In the genomic region with DNA sequence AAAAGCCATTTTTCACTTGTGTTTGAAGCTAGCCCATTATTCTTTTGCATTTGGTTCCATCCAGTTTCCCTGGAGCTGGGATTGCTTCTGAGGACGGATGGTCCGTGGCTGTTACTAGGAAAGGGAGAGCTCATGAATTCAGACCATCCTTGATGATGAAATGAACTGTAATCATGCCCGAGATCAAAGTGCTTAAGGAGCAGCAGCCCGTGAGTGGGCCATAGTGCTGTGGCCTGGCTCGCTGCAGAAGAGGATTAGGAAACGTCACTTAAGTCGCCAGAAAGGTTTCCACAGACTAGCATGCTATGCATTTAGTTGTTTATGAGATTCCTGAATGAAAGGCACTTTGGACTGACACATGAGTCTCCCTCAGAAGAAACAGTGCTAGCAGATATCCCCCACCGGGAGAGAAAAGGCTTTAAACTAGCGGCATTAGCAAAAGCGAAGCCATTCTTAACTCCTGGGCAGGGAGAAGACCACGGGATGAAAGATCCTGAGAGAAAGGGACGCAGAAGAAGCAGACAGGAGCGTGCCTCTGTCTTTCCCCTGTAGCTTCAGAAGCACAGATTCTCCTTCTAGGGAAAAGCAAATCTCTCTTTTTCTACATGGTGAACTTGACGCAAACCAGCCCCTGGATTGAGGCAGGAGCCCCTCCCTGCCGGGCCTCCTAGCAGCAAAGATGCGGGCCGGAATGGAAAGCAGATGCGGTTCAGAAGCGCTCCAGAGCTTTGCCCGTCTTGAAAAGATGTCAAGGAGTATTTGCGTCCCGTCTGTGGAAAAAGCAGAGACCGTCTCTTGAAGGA, we compare ENCODE assay signal across 9 mouse cellular contexts.
DNase-seq lines count a peak whose midpoint lies in the region; ATAC-seq and TF ChIP-seq lines count a peak whose summit lies in the region.
"Had no signal": no experiment of that assay in that cellular context is flagged by ENCODE, and none has a peak within 500 bp of the region (broad histone marks: within the 10 kb centered on the region; RNA-seq: fewer than 3 reads in every experiment).

No protein-coding gene starts in this region.

- no peak for ATAC-seq in lung, embryonic 16.5 days (ENCODE audit: low read depth)
- ATAC-seq in forebrain, postnatal 0 days, result peak; percentile 12; the same call in 1 of the 2 replicates
- peak; percentile 62 for ATAC-seq in midbrain, embryonic 11.5 days (ENCODE audit: low FRiP score)

- no peaks in the 10 kb centered on the region for H3K36me3 ChIP-seq in lung, embryonic 16.5 days (ENCODE audit: control insufficient read depth, insufficient read depth, low read length)
- H3K36me3 ChIP-seq in forebrain, postnatal 0 days (ENCODE audit: insufficient read depth), result no peaks in the 10 kb centered on the region
- no peaks in the 10 kb centered on the region for H3K36me3 ChIP-seq in midbrain, embryonic 11.5 days (ENCODE audit: control insufficient read depth, insufficient read depth, low read length)
- H3K36me3 ChIP-seq: liver, embryonic 15.5 days had no signal

- H3K4me2 ChIP-seq in lung, embryonic 16.5 days (ENCODE audit: low read depth, low read length), result peak overlapping the region; percentile 32
- peak overlapping the region; percentile 37 for H3K4me2 ChIP-seq in forebrain, postnatal 0 days (ENCODE audit: low read depth)
- H3K4me2 ChIP-seq in midbrain, embryonic 11.5 days, result peak overlapping the region; percentile 40
- H3K4me2 ChIP-seq: liver, embryonic 15.5 days had no signal

- H3K4me3 ChIP-seq in lung, embryonic 16.5 days (ENCODE audit: low read length), result no peak overlapping the region
- H3K4me3 ChIP-seq in forebrain, postnatal 0 days (ENCODE audit: low read depth, low read length), result peak overlapping the region; percentile 14; the same call in 1 of the 2 replicates
- peak overlapping the region; percentile 17; the same call in 1 of the 2 replicates for H3K4me3 ChIP-seq in midbrain, embryonic 11.5 days (ENCODE audit: low read depth, low read length)
- H3K4me3 ChIP-seq: liver, embryonic 15.5 days had no signal

- no peak overlapping the region for H3K9ac ChIP-seq in lung, embryonic 16.5 days (ENCODE audit: low read length)
- H3K9ac ChIP-seq in forebrain, postnatal 0 days, result peak overlapping the region; percentile 14; the same call in 1 of the 2 replicates
- peak overlapping the region; percentile 37; the same call in 1 of the 2 replicates for H3K9ac ChIP-seq in midbrain, embryonic 11.5 days (ENCODE audit: low read length)
- H3K9ac ChIP-seq: liver, embryonic 15.5 days had no signal

- WGBS in lung, embryonic 16.5 days, result 25% methylated on average over 23 of the region's 23 CpGs
- 9% methylated on average over 23 of the region's 23 CpGs for WGBS in forebrain, postnatal 0 days
- WGBS in midbrain, embryonic 11.5 days, result 8% methylated on average over 23 of the region's 23 CpGs

- TF ChIP-seq CTCF in forebrain, postnatal 0 days (IDR thresholded peaks at IDR 0.05; ENCODE audit: low read depth), result no peak

- H3K9me3 ChIP-seq in lung, embryonic 16.5 days (ENCODE audit: control insufficient read depth, low read length), result no peaks in the 10 kb centered on the region
- H3K9me3 ChIP-seq in forebrain, postnatal 0 days (ENCODE audit: low read length), result no peaks in the 10 kb centered on the region
- H3K9me3 ChIP-seq in midbrain, embryonic 11.5 days (ENCODE audit: control insufficient read depth, low read length), result no peaks in the 10 kb centered on the region
- H3K9me3 ChIP-seq: liver, embryonic 15.5 days had no signal

- no peaks in the 10 kb centered on the region; the same call in 1 of the 2 replicates for H3K4me1 ChIP-seq in lung, embryonic 16.5 days (replicated peaks; ENCODE audit: control insufficient read depth, insufficient read depth, low read length)
- H3K4me1 ChIP-seq in forebrain, postnatal 0 days (ENCODE audit: insufficient read depth), result 0 out of 2 replicates have a peak, but pooled peaks cover 5% of the 10 kb centered on the region
- peaks cover 10% of the 10 kb centered on the region for H3K4me1 ChIP-seq in midbrain, embryonic 11.5 days (ENCODE audit: control insufficient read depth, insufficient read depth, low read length)
- H3K4me1 ChIP-seq: liver, embryonic 15.5 days had no signal

- H3K27me3 ChIP-seq in lung, embryonic 16.5 days (ENCODE audit: control insufficient read depth, insufficient read depth, low read depth, low read length), result no peaks in the 10 kb centered on the region
- H3K27me3 ChIP-seq in forebrain, postnatal 0 days (ENCODE audit: insufficient read depth, low read length), result no peaks in the 10 kb centered on the region
- no peaks in the 10 kb centered on the region; the same call in 1 of the 2 replicates for H3K27me3 ChIP-seq in midbrain, embryonic 11.5 days (ENCODE audit: control insufficient read depth, insufficient read depth, low read length)
- H3K27me3 ChIP-seq: liver, embryonic 15.5 days had no signal

- no peak overlapping the region for H3K27ac ChIP-seq in lung, embryonic 16.5 days (ENCODE audit: low read length)
- no peak overlapping the region for H3K27ac ChIP-seq in forebrain, postnatal 0 days (ENCODE audit: low read depth, low read length)
- no peak overlapping the region for H3K27ac ChIP-seq in midbrain, embryonic 11.5 days (ENCODE audit: low read depth, low read length)
- H3K27ac ChIP-seq: liver, embryonic 15.5 days had no signal

- DNase-seq in lung, adult 18-20 months, result no peak
- no peak for DNase-seq in forebrain, postnatal 0 days
- peak; percentile 94 for DNase-seq in midbrain, embryonic 11.5 days (ENCODE audit: low spot score, missing footprints)
- DNase-seq in cerebellum, postnatal 4 days (ENCODE audit: low spot score in 2 of 2), result no peak
- DNase-seq in thymus, postnatal 36 days, result no peak
- no peak for DNase-seq in urinary bladder, postnatal 10 days (ENCODE audit: low spot score)
- DNase-seq: right cerebral cortex, adult 18-20 months had no signal
